Mouse (Mus musculus) forebrain, embryonic 13.5 days (tissue): Measurements from ENCODE around the gene Tdgf1. TPM values are rescaled to one million over a fixed set of nuclear protein-coding genes. Genes with fewer than 3 reads are reported as not detected.

Experiments
- ATAC-seq: fragments of 200-750 bp; cut with Nextera tagmentation; 2 replicates; pipeline ENCODE4 v1.8.0; 2017
- H3K27ac ChIP-seq: fragments of 300-500 bp; sonication (generic); 2 replicates; pipeline ENCODE4 v1.5.1; 2015; ENCODE audit warnings: inconsistent platforms, mild to moderate bottlenecking, moderate library complexity
- H3K27me3 ChIP-seq: fragments of 300-500 bp; sonication (generic); 2 replicates; pipeline ENCODE4 v1.6.1; 2015; ENCODE audit warnings: mild to moderate bottlenecking, inconsistent platforms
- H3K36me3 ChIP-seq: fragments of 300-500 bp; sonication (generic); 2 replicates; pipeline ENCODE4 v1.6.1; 2015; ENCODE audit warnings: mild to moderate bottlenecking, inconsistent platforms; ENCODE audit not compliant: poor library complexity, severe bottlenecking
- H3K4me1 ChIP-seq: fragments of 300-500 bp; sonication (generic); 2 replicates; pipeline ENCODE4 v1.6.1; 2015; ENCODE audit warnings: inconsistent platforms
- H3K4me2 ChIP-seq: fragments of 300-500 bp; sonication (generic); 2 replicates; pipeline ENCODE4 v1.6.1; 2015; ENCODE audit warnings: inconsistent platforms, mild to moderate bottlenecking, moderate library complexity
- H3K4me3 ChIP-seq: fragments of 300-500 bp; sonication (generic); 2 replicates; pipeline ENCODE4 v1.5.1; 2015; ENCODE audit warnings: mild to moderate bottlenecking, inconsistent platforms
- H3K9ac ChIP-seq: fragments of 300-500 bp; sonication (generic); 2 replicates; pipeline ENCODE4 v1.6.1; 2015; ENCODE audit warnings: mild to moderate bottlenecking, inconsistent platforms
- H3K9me3 ChIP-seq: fragments of 300-500 bp; sonication (generic); replicated peaks from 2 replicates; pipeline ENCODE4 v1.6.1; 2016; ENCODE audit warnings: inconsistent platforms
- WGBS: fragments of 180-500 bp; shearing (Covaris S2); methylation state at CpG from one replicate; pipeline ENCODE4 v1.1.7; 2015; 5-methylcytosine and 5-hydroxymethylcytosine counted together
- polyA plus RNA-seq: library from polyadenylated mRNA; unstranded; fragments of >200 nt; fragmentation: Nextera tagmentation; extraction: Ambion mirVana; gene quantifications from 2 replicates; pipeline ENCODE4 v1.2.1, GENCODE M21; 2015

The Tdgf1 gene
- polyA plus RNA-seq, 1 experiment from 2014 or later, result not detected

DNA sequence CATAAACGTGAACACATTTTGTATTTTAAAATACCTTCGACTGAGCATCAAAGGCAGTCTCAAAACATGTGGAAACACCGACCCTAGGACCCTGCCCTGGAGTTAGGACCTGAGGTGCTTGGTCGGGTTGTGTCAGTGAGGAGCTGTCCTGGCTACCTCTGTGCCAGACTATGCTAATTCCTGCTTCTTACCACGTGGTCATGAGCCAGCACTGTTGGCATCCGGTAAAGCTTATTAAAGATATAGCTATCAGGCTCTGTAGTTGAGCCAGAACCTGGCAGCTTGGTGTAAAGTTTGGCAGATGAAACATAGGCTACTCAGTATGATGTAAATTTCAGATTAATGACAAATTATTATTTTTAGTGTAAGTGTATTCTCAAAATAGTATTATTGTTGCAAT, 6.4 kb upstream of the Tdgf1 start:
- 53% methylated on average over 6 of the region's 6 CpGs for WGBS
- H3K27me3 ChIP-seq, result peaks cover 30% of the 10 kb centered on the region

DNA sequence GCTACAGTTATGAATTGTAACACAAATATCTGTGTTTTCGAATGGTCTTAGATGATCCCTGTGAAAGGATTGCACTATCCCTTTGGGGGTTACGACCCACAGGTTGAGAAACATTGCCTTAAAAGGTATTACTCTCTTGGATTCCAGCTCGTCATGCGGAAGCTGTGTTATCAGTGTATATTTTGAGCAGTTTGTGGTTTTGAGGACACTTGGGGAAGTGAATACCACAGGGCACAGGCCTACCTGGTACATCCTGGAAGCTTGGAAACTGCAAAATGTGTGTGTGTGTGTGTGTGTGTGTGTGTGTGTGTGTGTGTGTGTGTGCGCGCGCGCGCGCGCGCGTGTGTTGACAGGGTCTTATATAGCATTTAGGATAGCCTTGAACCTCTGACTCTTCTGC, 5.9 kb upstream of the Tdgf1 start:
- Histone ChIP-seq H3K9me3 (no peaks in the 10 kb centered on the region), H3K4me1 (peaks cover 15% of the 10 kb centered on the region; the same call in 1 of the 2 replicates), H3K27me3 (peaks cover 30% of the 10 kb centered on the region), H3K4me2 (no peak overlapping the region), H3K4me3 (no peak overlapping the region), H3K27ac (no peak overlapping the region), H3K9ac (no peak overlapping the region), H3K36me3 (no peaks in the 10 kb centered on the region)
- WGBS, result 94% methylated on average over 13 of the region's 13 CpGs
- ATAC-seq, result no peak

More for the DNA sequence above, 6.4 kb upstream of the Tdgf1 start:
- no peaks in the 10 kb centered on the region for H3K36me3 ChIP-seq
- no peak for ATAC-seq
- H3K4me1 ChIP-seq, result peaks cover 10% of the 10 kb centered on the region; the same call in 1 of the 2 replicates
- H3K9me3 ChIP-seq, result no peaks in the 10 kb centered on the region
- no peak overlapping the region for H3K27ac ChIP-seq
- H3K9ac ChIP-seq, result no peak overlapping the region
- no peak overlapping the region for H3K4me2 ChIP-seq
- H3K4me3 ChIP-seq, result no peak overlapping the region

DNA sequence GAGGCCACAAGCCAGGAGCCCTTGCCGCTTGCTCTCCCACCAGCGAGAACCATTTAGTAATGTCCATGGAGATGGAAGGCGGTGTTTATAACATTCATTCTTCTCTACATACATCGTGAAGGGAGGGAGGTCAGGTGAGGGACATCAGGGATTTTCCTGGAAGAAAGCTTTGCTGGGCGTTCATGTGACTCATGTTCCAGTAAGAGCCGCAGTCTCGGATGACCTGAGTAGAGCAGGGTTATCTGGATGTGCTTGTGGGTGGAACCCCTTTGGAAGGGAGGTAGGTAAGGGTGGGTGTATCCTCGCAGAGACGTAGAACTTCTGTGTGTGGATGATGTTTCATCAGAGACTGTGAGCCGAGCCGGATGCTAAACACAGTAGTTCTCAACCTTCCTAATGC, 5.4 kb upstream of the Tdgf1 start, which contains the start of gene Lrrc2:
Gene Lrrc2 (plus strand): TSS at position 149 of the 400 bp plus-strand sequence.
- no peak for ATAC-seq
- no peak within 1 kb of the TSS for H3K27ac ChIP-seq
- 90% methylated on average over 11 of the region's 11 CpGs for WGBS
- H3K9ac ChIP-seq, result no peak within 1 kb of the TSS
- peaks cover 20% of the 10 kb centered on the region; the same call in 1 of the 2 replicates for H3K4me1 ChIP-seq
- H3K4me3 ChIP-seq, result no peak within 1 kb of the TSS
- peaks cover 35% of the 10 kb centered on the region for H3K27me3 ChIP-seq
- no peaks in the 10 kb centered on the region for H3K36me3 ChIP-seq
- H3K9me3 ChIP-seq, result no peaks in the 10 kb centered on the region
- no peak within 1 kb of the TSS for H3K4me2 ChIP-seq

DNA sequence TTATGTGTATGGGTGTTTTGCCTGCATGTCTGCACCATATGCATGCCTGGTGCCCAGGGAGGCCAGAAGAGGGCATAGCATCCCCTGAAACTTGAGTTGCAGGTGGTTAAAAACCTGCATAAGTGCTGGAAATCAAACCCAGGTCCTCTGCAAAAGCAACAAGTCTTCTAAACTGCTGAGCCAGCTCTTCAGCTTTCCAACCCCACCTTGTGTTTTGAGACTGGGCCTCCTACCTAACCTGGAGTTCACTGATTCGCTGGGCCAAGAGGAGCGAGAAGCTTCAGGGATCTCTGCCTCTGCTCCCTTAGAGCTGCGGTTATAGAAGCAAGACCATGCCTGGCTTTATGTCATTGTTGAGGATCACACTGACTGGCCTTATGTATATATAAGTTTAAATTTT, 4.2 kb upstream of the Tdgf1 start:
- Histone ChIP-seq H3K9ac (no peak overlapping the region), H3K4me3 (no peak overlapping the region), H3K4me1 (peaks cover 21% of the 10 kb centered on the region; the same call in 1 of the 2 replicates), H3K27me3 (peaks cover 40% of the 10 kb centered on the region), H3K27ac (no peak overlapping the region), H3K36me3 (no peaks in the 10 kb centered on the region), H3K4me2 (no peak overlapping the region), H3K9me3 (no peaks in the 10 kb centered on the region)
- ATAC-seq, result no peak
- 98% methylated on average over 3 of the region's 3 CpGs for WGBS

DNA sequence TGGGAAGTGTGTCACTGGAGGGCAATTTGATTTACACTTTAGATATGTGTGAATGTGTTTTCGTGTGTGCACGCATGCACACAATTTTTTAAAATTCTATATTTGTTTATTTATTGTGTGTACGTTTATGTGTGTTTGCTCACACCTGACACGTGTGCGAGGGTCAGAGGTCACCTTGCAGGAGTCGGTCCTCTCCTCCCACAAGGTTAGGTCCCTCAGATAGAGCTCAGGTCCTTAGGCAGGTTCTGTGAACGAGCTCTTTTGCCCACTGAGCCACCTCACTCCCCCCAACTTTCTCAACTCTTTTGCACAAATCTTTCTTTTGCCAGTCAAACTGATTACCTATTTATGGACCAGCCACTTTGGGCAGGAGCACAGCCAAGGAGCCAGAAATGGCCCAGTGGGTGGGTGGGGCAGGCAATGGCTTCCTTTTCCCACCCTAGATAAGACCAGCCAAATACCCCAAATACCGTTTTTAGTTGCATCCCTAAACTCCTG, 2.9 kb upstream of the Tdgf1 start:
- no peak overlapping the region for H3K4me2 ChIP-seq
- no peak overlapping the region for H3K27ac ChIP-seq
- no peaks in the 10 kb centered on the region for H3K36me3 ChIP-seq
- peaks cover 16% of the 10 kb centered on the region; the same call in 1 of the 2 replicates for H3K4me1 ChIP-seq
- H3K9ac ChIP-seq, result no peak overlapping the region
- ATAC-seq, result no peak
- no peaks in the 10 kb centered on the region for H3K9me3 ChIP-seq
- H3K27me3 ChIP-seq, result peaks cover 47% of the 10 kb centered on the region
- 68% methylated on average over 8 of the region's 8 CpGs for WGBS
- no peak overlapping the region for H3K4me3 ChIP-seq

DNA sequence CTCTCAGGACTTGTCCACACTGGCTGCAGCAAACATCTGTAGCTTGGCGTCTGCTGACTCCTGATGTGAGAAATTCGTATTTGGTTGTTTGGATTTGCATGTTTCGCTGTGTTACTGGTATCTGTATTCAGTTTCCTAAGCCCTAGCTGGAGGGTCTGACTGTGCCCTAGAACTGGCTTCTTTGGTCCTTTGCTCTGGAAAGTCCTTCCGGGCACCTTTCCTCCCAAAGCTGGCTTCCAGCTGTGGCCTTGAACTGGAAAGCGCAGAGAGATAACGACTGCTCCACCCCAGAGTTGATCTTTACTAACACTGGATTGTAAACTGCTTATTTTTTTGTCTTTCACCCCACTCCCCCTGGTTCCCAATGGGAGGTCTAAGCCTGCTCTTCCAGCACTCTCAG, 1.9 kb upstream of the Tdgf1 start:
- H3K36me3 ChIP-seq, result no peaks in the 10 kb centered on the region
- H3K4me1 ChIP-seq, result peaks cover 16% of the 10 kb centered on the region; the same call in 1 of the 2 replicates
- H3K27me3 ChIP-seq, result peaks cover 49% of the 10 kb centered on the region
- H3K9me3 ChIP-seq, result no peaks in the 10 kb centered on the region
- no peak overlapping the region for H3K27ac ChIP-seq
- no peak overlapping the region for H3K4me2 ChIP-seq
- 20% methylated on average over 6 of the region's 6 CpGs for WGBS
- no peak overlapping the region for H3K9ac ChIP-seq
- no peak for ATAC-seq
- no peak overlapping the region for H3K4me3 ChIP-seq

DNA sequence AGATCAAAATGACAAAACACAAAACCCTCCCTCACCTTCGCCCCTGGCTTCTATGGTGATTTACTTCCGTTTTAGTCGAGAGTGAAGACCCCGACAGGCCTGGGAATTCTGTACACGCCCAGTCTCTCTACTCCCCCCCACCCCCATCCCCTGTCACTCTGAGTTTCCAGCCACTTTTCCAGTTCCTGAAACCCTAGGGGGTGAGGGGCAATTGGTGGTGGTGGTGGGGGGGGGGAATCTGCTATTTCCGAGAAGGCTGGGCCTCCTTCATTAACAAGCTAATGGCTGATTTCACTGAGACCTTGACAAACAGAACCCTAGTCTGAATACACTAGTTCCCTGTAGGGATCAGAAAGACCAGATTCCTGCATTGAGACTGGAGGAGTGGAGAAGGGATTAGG, 1.3 kb upstream of the Tdgf1 start:
- ATAC-seq, result no peak
- WGBS, result 4% methylated on average over 6 of the region's 6 CpGs
- H3K27me3 ChIP-seq, result peaks cover 46% of the 10 kb centered on the region

DNA sequence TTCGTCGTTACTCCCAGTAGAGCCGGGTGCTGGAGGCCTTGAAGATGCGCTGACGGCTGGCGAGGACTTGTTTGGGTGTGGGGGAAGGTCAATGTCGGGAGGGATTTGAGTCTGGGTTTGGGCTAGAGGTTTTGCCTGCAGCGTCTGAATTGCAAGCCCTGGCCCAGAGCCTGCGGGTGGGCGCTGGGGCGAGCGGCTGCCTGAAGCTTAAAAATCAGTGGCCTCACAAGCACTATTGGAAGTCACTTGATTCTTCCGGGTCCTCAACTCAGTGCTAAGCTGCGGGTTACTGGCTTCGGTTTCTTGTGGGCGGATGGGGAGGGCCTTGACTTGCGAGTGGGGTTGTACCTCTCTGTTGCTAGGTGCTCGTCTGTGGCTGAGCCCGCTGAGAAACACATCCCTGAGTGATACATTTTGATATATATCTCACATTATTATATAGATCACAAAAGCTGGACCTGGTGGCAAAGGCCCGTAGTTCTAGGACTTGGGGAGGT, 638 bp upstream of the Tdgf1 start:
- no peak overlapping the region for H3K9ac ChIP-seq
- H3K27ac ChIP-seq, result no peak overlapping the region
- 10% methylated on average over 20 of the region's 20 CpGs for WGBS
- H3K9me3 ChIP-seq, result no peaks in the 10 kb centered on the region
- H3K4me3 ChIP-seq, result no peak overlapping the region
- H3K36me3 ChIP-seq, result no peaks in the 10 kb centered on the region
- H3K4me2 ChIP-seq, result peak overlapping the region; percentile 26
- peaks cover 42% of the 10 kb centered on the region for H3K27me3 ChIP-seq
- ATAC-seq, result no peak
- H3K4me1 ChIP-seq, result peaks cover 16% of the 10 kb centered on the region; the same call in 1 of the 2 replicates

More for the DNA sequence above, 1.3 kb upstream of the Tdgf1 start:
- Histone ChIP-seq H3K4me1 (peaks cover 16% of the 10 kb centered on the region; the same call in 1 of the 2 replicates), H3K4me3 (no peak overlapping the region), H3K9ac (no peak overlapping the region), H3K4me2 (peak overlapping the region; percentile 26), H3K27ac (no peak overlapping the region), H3K36me3 (no peaks in the 10 kb centered on the region), H3K9me3 (no peaks in the 10 kb centered on the region)

DNA sequence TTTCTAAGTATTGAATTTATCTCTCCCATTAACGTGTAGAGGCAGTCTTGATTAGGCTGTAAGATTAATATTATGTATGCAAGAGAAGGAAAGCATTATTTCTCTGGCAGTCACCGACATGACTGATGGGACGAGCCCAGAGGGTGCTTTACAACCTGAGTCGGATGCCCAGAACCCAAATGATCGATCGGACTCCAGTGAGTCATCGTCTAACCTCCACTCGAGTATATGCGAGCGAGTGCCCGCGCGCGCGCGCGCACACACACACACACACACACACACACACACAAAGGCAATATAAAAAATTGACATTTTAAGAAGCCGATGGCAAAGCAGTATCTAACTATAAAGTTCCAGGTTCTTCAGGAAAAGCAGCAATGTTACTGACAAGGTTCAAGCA, 615 bp downstream of the Tdgf1 start:
- WGBS, result 34% methylated on average over 18 of the region's 18 CpGs
- Histone ChIP-seq H3K4me1 (peaks cover 16% of the 10 kb centered on the region; the same call in 1 of the 2 replicates), H3K27me3 (peaks cover 42% of the 10 kb centered on the region), H3K4me2 (no peak overlapping the region), H3K4me3 (no peak overlapping the region), H3K9me3 (no peaks in the 10 kb centered on the region), H3K36me3 (no peaks in the 10 kb centered on the region), H3K27ac (no peak overlapping the region), H3K9ac (no peak overlapping the region)
- ATAC-seq, result no peak

DNA sequence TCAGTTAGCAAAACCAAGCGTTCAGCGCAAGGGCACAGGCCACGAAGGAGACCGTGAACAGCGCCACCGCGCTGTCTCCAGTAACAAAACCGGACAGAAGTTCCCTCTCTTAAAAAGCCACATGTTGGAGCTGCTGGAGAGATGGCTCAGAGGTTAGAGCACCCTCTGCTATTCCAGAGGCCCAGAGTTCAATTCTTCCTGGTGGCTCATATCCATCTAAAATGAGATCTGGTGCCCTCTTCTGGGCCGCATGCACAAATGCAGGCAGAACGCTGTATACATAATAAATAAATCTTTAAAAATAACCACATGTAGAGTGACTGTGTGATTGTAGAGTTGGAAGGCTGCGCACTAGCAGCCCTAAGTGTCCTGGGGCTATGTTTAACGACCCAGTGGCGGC, 1.7 kb downstream of the Tdgf1 start:
- no peaks in the 10 kb centered on the region for H3K36me3 ChIP-seq
- H3K4me1 ChIP-seq, result peaks cover 16% of the 10 kb centered on the region; the same call in 1 of the 2 replicates
- H3K4me3 ChIP-seq, result no peak overlapping the region
- no peak overlapping the region for H3K9ac ChIP-seq
- no peak overlapping the region for H3K4me2 ChIP-seq
- peaks cover 42% of the 10 kb centered on the region for H3K27me3 ChIP-seq
- H3K9me3 ChIP-seq, result no peaks in the 10 kb centered on the region
- WGBS, result 36% methylated on average over 13 of the region's 13 CpGs
- ATAC-seq, result no peak
- H3K27ac ChIP-seq, result no peak overlapping the region

DNA sequence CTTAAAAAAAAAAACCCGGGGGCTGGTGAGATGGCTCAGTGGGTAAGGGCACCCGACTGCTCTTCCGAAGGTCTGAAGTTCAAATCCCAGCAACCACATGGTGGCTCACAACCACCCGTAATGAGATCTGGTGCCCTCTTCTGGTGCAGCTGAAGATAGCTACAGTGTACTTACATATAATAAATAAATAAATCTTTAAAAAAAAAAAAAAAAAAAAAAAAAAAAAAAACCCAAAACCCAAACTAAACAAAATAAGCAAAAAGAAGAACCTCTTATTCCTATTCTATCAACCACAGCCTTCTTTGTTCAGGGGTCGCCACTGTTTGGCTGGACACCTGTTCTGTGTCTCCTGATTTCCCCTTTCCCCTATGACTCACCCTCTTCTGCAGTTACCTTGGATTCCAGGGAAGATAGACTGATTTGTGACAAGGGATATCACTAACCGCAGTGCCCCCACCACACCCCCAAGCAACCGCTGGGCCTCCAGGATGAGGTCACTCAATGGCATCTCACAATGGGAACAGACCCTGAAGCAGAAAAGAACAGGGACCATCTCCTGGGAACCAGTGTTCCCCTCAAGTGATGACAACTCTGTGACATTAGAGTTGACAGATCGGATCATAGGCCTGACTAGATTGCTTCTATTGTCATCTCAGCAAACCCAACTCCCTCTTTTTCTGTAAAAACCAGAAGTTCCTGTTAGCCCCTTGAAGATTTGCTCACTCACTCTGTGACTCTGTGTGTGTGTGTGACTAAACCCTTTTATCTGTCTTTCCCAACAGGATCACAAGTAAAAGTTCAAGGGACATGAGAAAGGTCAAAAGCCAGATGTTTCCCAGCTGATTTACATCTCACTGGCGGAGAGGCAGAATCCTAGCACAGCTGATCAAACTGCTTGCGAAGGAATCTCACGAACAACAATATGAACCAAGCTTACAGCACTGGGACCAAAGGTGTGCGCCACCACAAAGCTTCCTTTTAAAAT, 8.2 kb downstream of the Tdgf1 start:
- no peaks in the 10 kb centered on the region for H3K9me3 ChIP-seq
- H3K27me3 ChIP-seq, result no peaks in the 10 kb centered on the region

DNA sequence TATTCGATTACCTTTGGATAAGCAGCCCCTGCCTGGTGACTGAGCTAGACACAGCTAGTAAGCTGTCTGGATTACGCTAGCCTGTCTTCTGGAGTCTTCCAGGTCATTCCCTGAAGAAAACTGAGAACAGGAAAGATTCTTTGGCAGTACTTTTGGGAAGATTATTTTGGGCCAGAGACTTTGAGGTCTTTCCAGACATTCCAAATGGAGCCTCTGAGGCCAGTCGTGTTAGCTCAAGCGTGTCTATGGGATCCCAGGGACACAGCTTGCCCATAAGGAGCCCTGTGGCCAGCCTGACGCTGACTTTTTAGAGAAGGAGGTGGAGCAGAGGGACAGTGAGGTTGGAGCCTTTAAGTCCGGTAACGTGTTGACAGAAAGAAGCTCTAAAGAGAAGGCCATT, 10.0 kb downstream of the Tdgf1 start:
- no peaks in the 10 kb centered on the region for H3K4me1 ChIP-seq
- H3K4me3 ChIP-seq, result no peak overlapping the region
- no peaks in the 10 kb centered on the region for H3K27me3 ChIP-seq
- ATAC-seq, result no peak
- no peak overlapping the region for H3K4me2 ChIP-seq
- no peak overlapping the region for H3K27ac ChIP-seq
- 86% methylated on average over 7 of the region's 7 CpGs for WGBS
- H3K9ac ChIP-seq, result no peak overlapping the region
- H3K9me3 ChIP-seq, result no peaks in the 10 kb centered on the region
- H3K36me3 ChIP-seq, result no peaks in the 10 kb centered on the region

More for the DNA sequence above, 8.2 kb downstream of the Tdgf1 start:
- 85% methylated on average over 12 of the region's 12 CpGs for WGBS
- no peaks in the 10 kb centered on the region for H3K4me1 ChIP-seq
- H3K4me3 ChIP-seq, result no peak overlapping the region
- no peaks in the 10 kb centered on the region for H3K36me3 ChIP-seq
- no peak overlapping the region for H3K9ac ChIP-seq
- H3K4me2 ChIP-seq, result no peak overlapping the region
- H3K27ac ChIP-seq, result no peak overlapping the region
- no peak for ATAC-seq
